Comparison of ENCODE assay signal across 22 mouse cellular contexts in genomic region chr1:4722333-4722931, GRCm38 (mm10).
DNase-seq lines count a peak whose midpoint lies in the region; ATAC-seq lines count a peak whose summit lies in the region.
"Had no signal": no experiment of that assay in that cellular context is flagged by ENCODE, and none has a peak within 500 bp of the region (broad histone marks: within the 10 kb centered on the region; RNA-seq: fewer than 3 reads in every experiment).

No protein-coding gene starts in this region.

- H3K27ac ChIP-seq in liver, embryonic 12.5 days, result no peak overlapping the region
- no peak overlapping the region for H3K27ac ChIP-seq in stomach, embryonic 14.5 days (ENCODE audit: low read length)
- H3K27ac ChIP-seq: forebrain, embryonic 10.5 days; gastrocnemius, adult 2 months; hindbrain, embryonic 14.5 days; liver, embryonic 13.5 days; midbrain, embryonic 10.5 days had no signal

- WGBS in liver, embryonic 12.5 days (ENCODE audit: insufficient replicate concordance), result 83% methylated on average over 10 of the region's 10 CpGs
- WGBS in stomach, embryonic 14.5 days, result 71% methylated on average over 10 of the region's 10 CpGs

- no peak for ATAC-seq in liver, embryonic 12.5 days
- peak; percentile 58; the same call in 1 of the 2 replicates for ATAC-seq in stomach, embryonic 14.5 days (ENCODE audit: insufficient number of reproducible peaks, insufficient read depth, low FRiP score, low read depth)
- ATAC-seq: forebrain, postnatal 0 days had no signal

- no peak overlapping the region for H3K9ac ChIP-seq in liver, embryonic 12.5 days
- no peak overlapping the region for H3K9ac ChIP-seq in stomach, embryonic 14.5 days (replicated peaks; ENCODE audit: low read depth, low read length)
- H3K9ac ChIP-seq: forebrain, postnatal 0 days; heart, embryonic 12.5 days; hindbrain, embryonic 14.5 days; liver, embryonic 13.5 days had no signal

- H3K4me3 ChIP-seq in liver, embryonic 12.5 days, result no peak overlapping the region
- H3K4me3 ChIP-seq in stomach, embryonic 14.5 days (ENCODE audit: low read depth, low read length), result no peak overlapping the region
- H3K4me3 ChIP-seq: forebrain, embryonic 10.5 days; gastrocnemius, adult 2 months; heart, embryonic 12.5 days; liver, embryonic 13.5 days; midbrain, embryonic 10.5 days had no signal

- peak; percentile 63 for DNase-seq in heart, adult 11 months
- no peak for DNase-seq in heart, postnatal 10 days
- DNase-seq in liver (peak; percentile 3), ES-CJ7 (ENCODE audit: low read depth, low spot score) (peak; percentile 22)
- DNase-seq in embryo, embryonic 11 days, result no peak
- DNase-seq in heart, postnatal 14 days, result no peak
- DNase-seq: adrenal gland, postnatal 14 days; cerebellum, adult 11-12 months; cerebellum, postnatal 36 days; forebrain, postnatal 0 days; gastrocnemius, adult 2 months; heart, postnatal 36 days; kidney, adult 8-10 months; liver, embryonic 13.5 days; lung, postnatal 4 days; thymus, postnatal 25 days had no signal

- H3K4me2 ChIP-seq in liver, embryonic 12.5 days, result no peak overlapping the region
- no peak overlapping the region for H3K4me2 ChIP-seq in stomach, embryonic 14.5 days (replicated peaks; ENCODE audit: low read depth, low read length)
- H3K4me2 ChIP-seq: heart, embryonic 12.5 days; hindbrain, embryonic 14.5 days; liver, embryonic 13.5 days had no signal

- no peaks in the 10 kb centered on the region for H3K36me3 ChIP-seq in liver, embryonic 12.5 days
- H3K36me3 ChIP-seq in stomach, embryonic 14.5 days (ENCODE audit: control insufficient read depth, insufficient read depth, low read length), result no peaks in the 10 kb centered on the region
- H3K36me3 ChIP-seq: forebrain, embryonic 10.5 days; heart, embryonic 12.5 days; liver, embryonic 13.5 days; midbrain, embryonic 10.5 days had no signal

- no peaks in the 10 kb centered on the region for H3K4me1 ChIP-seq in liver, embryonic 12.5 days
- no peaks in the 10 kb centered on the region for H3K4me1 ChIP-seq in stomach, embryonic 14.5 days (ENCODE audit: control insufficient read depth, insufficient read depth, low read length)
- H3K4me1 ChIP-seq: heart, embryonic 12.5 days; liver, embryonic 13.5 days; midbrain, embryonic 10.5 days had no signal

- no peaks in the 10 kb centered on the region for H3K9me3 ChIP-seq in liver, embryonic 12.5 days (replicated peaks)
- H3K9me3 ChIP-seq in stomach, embryonic 14.5 days (ENCODE audit: control insufficient read depth, low read depth, low read length), result no peaks in the 10 kb centered on the region
- H3K9me3 ChIP-seq: forebrain, embryonic 10.5 days; heart, embryonic 12.5 days; liver, embryonic 13.5 days; midbrain, embryonic 10.5 days had no signal

- intact Hi-C loops in heart, postnatal 10 days (cut with DNase I), result no loop called here
- intact Hi-C loops in heart, postnatal 14 days (cut with DNase I), result no loop called here

- H3K27me3 ChIP-seq in liver, embryonic 12.5 days (replicated peaks), result no peaks in the 10 kb centered on the region
- H3K27me3 ChIP-seq in stomach, embryonic 14.5 days (ENCODE audit: control insufficient read depth, insufficient read depth, low read length), result no peaks in the 10 kb centered on the region
- H3K27me3 ChIP-seq: heart, embryonic 12.5 days; liver, embryonic 13.5 days had no signal

Comparison
In these comparisons a context has a peak if more than half of its experiments do, and no peak if none do; other contexts are left out.
1. DNase-seq: peak in heart, adult 11 months (single experiment), liver (single experiment) and ES-CJ7 (single experiment); none in heart, postnatal 10 days (0 of 2), embryo, embryonic 11 days (single experiment) and heart, postnatal 14 days (0 of 2).